Mouse (Mus musculus): ENCODE measurements around the gene Gm3012.
"Not testable (repeated sequence)": the region's sequence is repeated elsewhere in the genome, so short reads cannot be mapped to it uniquely, and the experiment has no call there.

The Gm3012 gene

GRCm38 (mm10) chr14:3634212-3634611 lies at the start of gene Gm3012:
Gene Gm3012 (plus strand): TSS chr14:3634512.
- DNase-seq, result not testable (repeated sequence)

GRCm38 (mm10) chr14:3651730-3652129 lies 17.4 kb downstream of the Gm3012 start, which contains the start of gene Gm3020:
Gene Gm3020 (plus strand): TSS chr14:3652030.
- not testable (repeated sequence) for DNase-seq

- not testable (repeated sequence) for DNase-seq
Measured at GRCm38 (mm10) chr14:3688483-3688882, 54.2 kb downstream of the Gm3012 start, which contains the start of gene Gm3043. Gene Gm3043 (plus strand): TSS chr14:3688783.
